Mouse (Mus musculus) T-cell, adult 66 days (primary cell): Measurements from ENCODE around the gene Pot1b. TPM values are rescaled to one million over a fixed set of nuclear protein-coding genes. Genes with fewer than 3 reads are reported as not detected.

Experiments
- total RNA-seq, 2 experiments: library from RNA; stranded (reverse); gene quantifications; 3 replicates in 1 of 2; 4 replicates in 1 of 2; pipeline ENCODE4 v1.2.4; 2023

Pot1b gene
- total RNA-seq = 10 to 100 TPM; 40.3 to 41.0 TPM

GRCm38 (mm10) chr17:55711984-55712811, at the start of gene Pot1b:
Gene Pot1b (minus strand): TSS chr17:55712628.

GRCm38 (mm10) chr17:55749786-55750185, 37.4 kb upstream of the Pot1b start, which contains the start of gene Adgre4:
Gene Adgre4 (plus strand): TSS chr17:55749984.

GRCm38 (mm10) chr17:55625092-55625491, 87.3 kb downstream of the Pot1b start, which contains the start of gene Vmn2r118:
Gene Vmn2r118 (minus strand): TSS chr17:55625192.

Other genes with a start within 250 kb of the Pot1b start
- not detected for gene Vmn2r118, start 87.4 kb downstream of the Pot1b start, total RNA-seq
- gene Adgre4, start 37.4 kb upstream of the Pot1b start, total RNA-seq = 1 to 10 TPM; 1.0 to 1.3 TPM
- gene Zfp119a, start 166.3 kb upstream of the Pot1b start, total RNA-seq = 10 to 100 TPM; 11.9 to 12.2 TPM
- gene Zfp959, start 179.5 kb upstream of the Pot1b start, total RNA-seq = 10 to 100 TPM; 21.4 to 32.0 TPM
- gene Zfp119b, start 236.9 kb upstream of the Pot1b start, total RNA-seq = 1 to 10 TPM; 3.5 to 4.7 TPM
- gene Ebi3, start 240.0 kb upstream of the Pot1b start, total RNA-seq = 1 to 10 TPM; 1.0 to 1.3 TPM
- 10 to 100 TPM; 51.6 to 63.7 TPM for gene Yju2, start 246.5 kb upstream of the Pot1b start, total RNA-seq